Mouse (Mus musculus): Measurements from ENCODE around the gene Kmt2d. TPM values are rescaled to one million over a fixed set of nuclear protein-coding genes. Genes with fewer than 3 reads are reported as not detected.

Kmt2d gene
- polyA plus RNA-seq, 1 experiment from 2014 or later = 12.4 TPM

GRCm38 (mm10) chr15:98805324-98806040 lies 65.5 kb downstream of the Kmt2d start:
- peaks cover 36% of the 10 kb centered on the region for H3K4me1 ChIP-seq (ENCODE audit: insufficient read depth, low read length)
- H3K36me3 ChIP-seq (ENCODE audit: insufficient read depth, low read length) = no peaks in the 10 kb centered on the region
- H3K27me3 ChIP-seq (ENCODE audit: insufficient read depth, low read length) = peaks cover 95% of the 10 kb centered on the region
- H3K9me3 ChIP-seq (ENCODE audit: low read length) = no peaks in the 10 kb centered on the region
- H3K4me3 ChIP-seq (ENCODE audit: low read length) = peak overlapping the region; percentile 55
- peak overlapping the region; percentile 86 for H3K4me2 ChIP-seq (replicated peaks; ENCODE audit: low read depth, low read length)
- H3K9ac ChIP-seq (replicated peaks; ENCODE audit: low read length) = peak overlapping the region; percentile 63
- WGBS = 1% methylated on average over 64 of the region's 64 CpGs
- ATAC-seq (ENCODE audit: low FRiP score, low TSS enrichment) = peak; percentile 39; the same call in 1 of the 2 replicates
- H3K27ac ChIP-seq (ENCODE audit: low read length) = no peak overlapping the region

- H3K4me1 ChIP-seq (ENCODE audit: insufficient read depth, low read length) = peaks cover 36% of the 10 kb centered on the region
- H3K9me3 ChIP-seq (ENCODE audit: low read length) = no peaks in the 10 kb centered on the region
- H3K4me2 ChIP-seq (replicated peaks; ENCODE audit: low read depth, low read length) = peak overlapping the region; percentile 33
- peak overlapping the region; percentile 18 for H3K4me3 ChIP-seq (ENCODE audit: low read length)
- H3K9ac ChIP-seq (replicated peaks; ENCODE audit: low read length) = no peak overlapping the region
- H3K27me3 ChIP-seq (ENCODE audit: insufficient read depth, low read length) = peaks cover 99% of the 10 kb centered on the region
- under 1% methylated on average over 32 of the region's 32 CpGs for WGBS
- no peak overlapping the region for H3K27ac ChIP-seq (ENCODE audit: low read length)
- ATAC-seq (ENCODE audit: low FRiP score, low TSS enrichment) = no peak
- no peaks in the 10 kb centered on the region for H3K36me3 ChIP-seq (ENCODE audit: insufficient read depth, low read length)
Measured at GRCm38 (mm10) chr15:98804054-98804453, 67.0 kb downstream of the Kmt2d start.

GRCm38 (mm10) chr15:98802926-98803325 lies 68.1 kb downstream of the Kmt2d start:
- Histone ChIP-seq H3K9me3 (ENCODE audit: low read length) (no peaks in the 10 kb centered on the region), H3K9ac (replicated peaks; ENCODE audit: low read length) (no peak overlapping the region), H3K4me2 (replicated peaks; ENCODE audit: low read depth, low read length) (no peak overlapping the region), H3K27me3 (ENCODE audit: insufficient read depth, low read length) (peaks cover 99% of the 10 kb centered on the region), H3K27ac (ENCODE audit: low read length) (no peak overlapping the region), H3K4me3 (ENCODE audit: low read length) (no peak overlapping the region), H3K36me3 (ENCODE audit: insufficient read depth, low read length) (no peaks in the 10 kb centered on the region), H3K4me1 (ENCODE audit: insufficient read depth, low read length) (peaks cover 30% of the 10 kb centered on the region)
- 3% methylated on average over 8 of the region's 8 CpGs for WGBS
- no peak for ATAC-seq (ENCODE audit: low FRiP score, low TSS enrichment)

- 8% methylated on average over 12 of the region's 12 CpGs for WGBS
- no peak overlapping the region for H3K4me2 ChIP-seq (replicated peaks; ENCODE audit: low read depth, low read length)
- peak; percentile 52; the same call in 1 of the 2 replicates for ATAC-seq (ENCODE audit: low FRiP score, low TSS enrichment)
Measured at GRCm38 (mm10) chr15:98799396-98799795, 71.6 kb downstream of the Kmt2d start.

GRCm38 (mm10) chr15:98798903-98799302 lies 72.1 kb downstream of the Kmt2d start:
- peaks cover 99% of the 10 kb centered on the region for H3K27me3 ChIP-seq (ENCODE audit: insufficient read depth, low read length)
- no peaks in the 10 kb centered on the region for H3K36me3 ChIP-seq (ENCODE audit: insufficient read depth, low read length)
- ATAC-seq (ENCODE audit: low FRiP score, low TSS enrichment) = no peak
- no peak overlapping the region for H3K27ac ChIP-seq (ENCODE audit: low read length)
- H3K9ac ChIP-seq (replicated peaks; ENCODE audit: low read length) = no peak overlapping the region
- H3K9me3 ChIP-seq (ENCODE audit: low read length) = no peaks in the 10 kb centered on the region
- peaks cover 7% of the 10 kb centered on the region; the same call in 1 of the 2 replicates for H3K4me1 ChIP-seq (ENCODE audit: insufficient read depth, low read length)
- no peak overlapping the region for H3K4me2 ChIP-seq (replicated peaks; ENCODE audit: low read depth, low read length)
- 41% methylated on average over 3 of the region's 3 CpGs for WGBS
- no peak overlapping the region for H3K4me3 ChIP-seq (ENCODE audit: low read length)

More at GRCm38 (mm10) chr15:98799396-98799795, 71.6 kb downstream of the Kmt2d start:
- Histone ChIP-seq H3K27ac (ENCODE audit: low read length) (no peak overlapping the region), H3K27me3 (ENCODE audit: insufficient read depth, low read length) (peaks cover 98% of the 10 kb centered on the region), H3K9ac (replicated peaks; ENCODE audit: low read length) (no peak overlapping the region), H3K9me3 (ENCODE audit: low read length) (no peaks in the 10 kb centered on the region), H3K4me1 (ENCODE audit: insufficient read depth, low read length) (peaks cover 7% of the 10 kb centered on the region; the same call in 1 of the 2 replicates), H3K4me3 (ENCODE audit: low read length) (no peak overlapping the region), H3K36me3 (ENCODE audit: insufficient read depth, low read length) (no peaks in the 10 kb centered on the region)

GRCm38 (mm10) chr15:98797835-98798492 lies 73.0 kb downstream of the Kmt2d start:
- no peak overlapping the region for H3K27ac ChIP-seq (ENCODE audit: low read length)
- peaks cover 9% of the 10 kb centered on the region for H3K4me1 ChIP-seq (ENCODE audit: insufficient read depth, low read length)
- ATAC-seq (ENCODE audit: low FRiP score, low TSS enrichment) = no peak
- no peaks in the 10 kb centered on the region for H3K9me3 ChIP-seq (ENCODE audit: low read length)
- no peak overlapping the region for H3K4me3 ChIP-seq (ENCODE audit: low read length)
- 1% methylated on average over 28 of the region's 28 CpGs for WGBS
- H3K9ac ChIP-seq (replicated peaks; ENCODE audit: low read length) = no peak overlapping the region
- H3K36me3 ChIP-seq (ENCODE audit: insufficient read depth, low read length) = no peaks in the 10 kb centered on the region
- no peak overlapping the region for H3K4me2 ChIP-seq (replicated peaks; ENCODE audit: low read depth, low read length)
- peaks cover 99% of the 10 kb centered on the region for H3K27me3 ChIP-seq (ENCODE audit: insufficient read depth, low read length)

GRCm38 (mm10) chr15:98796803-98797595 lies 74.0 kb downstream of the Kmt2d start:
- WGBS = 2% methylated on average over 12 of the region's 13 CpGs
- Histone ChIP-seq H3K4me2 (replicated peaks; ENCODE audit: low read depth, low read length) (no peak overlapping the region), H3K9me3 (ENCODE audit: low read length) (no peaks in the 10 kb centered on the region), H3K36me3 (ENCODE audit: insufficient read depth, low read length) (no peaks in the 10 kb centered on the region), H3K27ac (ENCODE audit: low read length) (no peak overlapping the region), H3K4me3 (ENCODE audit: low read length) (no peak overlapping the region), H3K4me1 (ENCODE audit: insufficient read depth, low read length) (peaks cover 17% of the 10 kb centered on the region), H3K9ac (replicated peaks; ENCODE audit: low read length) (no peak overlapping the region), H3K27me3 (ENCODE audit: insufficient read depth, low read length) (peaks cover 99% of the 10 kb centered on the region)
- no peak for ATAC-seq (ENCODE audit: low FRiP score, low TSS enrichment)

GRCm38 (mm10) chr15:98793141-98793698 lies 77.8 kb downstream of the Kmt2d start:
- H3K4me2 ChIP-seq (replicated peaks; ENCODE audit: low read depth, low read length) = peak overlapping the region; percentile 33; the same call in 1 of the 2 replicates
- H3K4me3 ChIP-seq (ENCODE audit: low read length) = peak overlapping the region; percentile 26; the same call in 1 of the 2 replicates
- WGBS = 2% methylated on average over 13 of the region's 13 CpGs

GRCm38 (mm10) chr15:98792233-98793020 lies 78.6 kb downstream of the Kmt2d start:
- no peaks in the 10 kb centered on the region for H3K9me3 ChIP-seq (ENCODE audit: low read length)
- H3K4me1 ChIP-seq (ENCODE audit: insufficient read depth, low read length) = peaks cover 29% of the 10 kb centered on the region
- H3K9ac ChIP-seq (replicated peaks; ENCODE audit: low read length) = no peak overlapping the region
- H3K36me3 ChIP-seq (ENCODE audit: insufficient read depth, low read length) = no peaks in the 10 kb centered on the region
- under 1% methylated on average over 74 of the region's 75 CpGs for WGBS
- H3K27ac ChIP-seq (ENCODE audit: low read length) = no peak overlapping the region
- H3K4me3 ChIP-seq (ENCODE audit: low read length) = peak overlapping the region; percentile 26
- no peak for ATAC-seq (ENCODE audit: low FRiP score, low TSS enrichment)
- H3K4me2 ChIP-seq (replicated peaks; ENCODE audit: low read depth, low read length) = peak overlapping the region; percentile 33
- peaks cover 100% of the 10 kb centered on the region for H3K27me3 ChIP-seq (ENCODE audit: insufficient read depth, low read length)

More at GRCm38 (mm10) chr15:98793141-98793698, 77.8 kb downstream of the Kmt2d start:
- Histone ChIP-seq H3K27me3 (ENCODE audit: insufficient read depth, low read length) (peaks cover 100% of the 10 kb centered on the region), H3K9me3 (ENCODE audit: low read length) (no peaks in the 10 kb centered on the region), H3K36me3 (ENCODE audit: insufficient read depth, low read length) (no peaks in the 10 kb centered on the region), H3K4me1 (ENCODE audit: insufficient read depth, low read length) (peaks cover 33% of the 10 kb centered on the region), H3K9ac (replicated peaks; ENCODE audit: low read length) (no peak overlapping the region), H3K27ac (ENCODE audit: low read length) (no peak overlapping the region)
- ATAC-seq (ENCODE audit: low FRiP score, low TSS enrichment) = no peak

Measured in kidney, embryonic 16.5 days (tissue).